24 mouse cellular contexts compared by ENCODE assay signal in the genomic region with DNA sequence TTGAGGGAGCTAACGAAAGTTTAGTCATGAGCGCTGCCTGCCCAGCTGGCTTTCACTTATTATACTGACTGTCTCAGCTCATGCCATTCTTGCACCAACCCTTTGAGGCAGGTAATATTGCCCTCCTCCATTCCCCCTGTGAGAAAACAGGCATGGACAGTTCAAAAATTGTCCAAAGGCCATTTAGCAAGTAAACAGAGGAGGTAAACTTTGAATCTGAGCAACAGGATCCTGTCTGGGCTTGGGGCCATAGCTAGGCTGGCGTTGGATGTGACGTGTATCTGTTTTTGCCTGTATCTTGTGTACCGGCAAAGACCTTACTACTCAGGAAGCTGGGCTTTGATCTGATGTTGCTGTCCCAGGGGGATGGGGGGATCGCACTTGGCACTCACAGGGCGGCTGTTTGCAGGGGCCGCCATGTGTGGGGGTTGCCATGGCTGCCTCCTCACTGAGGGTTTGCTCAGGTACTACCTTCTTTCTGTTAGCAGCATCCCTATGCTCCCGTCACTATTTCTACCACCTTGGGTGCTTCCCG. TPM values are rescaled to one million over a fixed set of nuclear protein-coding genes. Genes with fewer than 3 reads are reported as not detected.
DNase-seq lines count a peak whose midpoint lies in the region; ATAC-seq and TF ChIP-seq lines count a peak whose summit lies in the region.
"Had no signal": no experiment of that assay in that cellular context is flagged by ENCODE, and none has a peak within 500 bp of the region (broad histone marks: within the 10 kb centered on the region; RNA-seq: fewer than 3 reads in every experiment).

No protein-coding gene starts in this region.

- H3K27ac ChIP-seq in gastrocnemius, adult 2 months = peak overlapping the region; percentile 53
- H3K27ac ChIP-seq in kidney, adult 2 months (ENCODE audit: insufficient read depth, low read depth, low read length) = no peak overlapping the region
- H3K27ac ChIP-seq in kidney, embryonic 16.5 days (ENCODE audit: low read length) = no peak overlapping the region
- H3K27ac ChIP-seq in forebrain, embryonic 12.5 days = no peak overlapping the region
- no peak overlapping the region for H3K27ac ChIP-seq in hindbrain, embryonic 13.5 days
- H3K27ac ChIP-seq: heart, embryonic 15.5 days; hindbrain, embryonic 14.5 days; limb, embryonic 13.5 days; neural tube, embryonic 12.5 days had no signal

- H3K27me3 ChIP-seq in kidney, adult 2 months (replicated peaks; ENCODE audit: control insufficient read depth, insufficient read depth, low read length) = no peaks in the 10 kb centered on the region
- H3K27me3 ChIP-seq in kidney, embryonic 16.5 days (ENCODE audit: insufficient read depth, low read length) = no peaks in the 10 kb centered on the region
- no peaks in the 10 kb centered on the region for H3K27me3 ChIP-seq in forebrain, embryonic 12.5 days
- no peaks in the 10 kb centered on the region for H3K27me3 ChIP-seq in hindbrain, embryonic 13.5 days
- H3K27me3 ChIP-seq: heart, embryonic 15.5 days; neural tube, embryonic 12.5 days had no signal

- no peaks in the 10 kb centered on the region for H3K9me3 ChIP-seq in kidney, embryonic 16.5 days (ENCODE audit: low read length)
- no peaks in the 10 kb centered on the region for H3K9me3 ChIP-seq in forebrain, embryonic 12.5 days
- no peaks in the 10 kb centered on the region for H3K9me3 ChIP-seq in hindbrain, embryonic 13.5 days
- H3K9me3 ChIP-seq: heart, embryonic 15.5 days; limb, embryonic 13.5 days; neural tube, embryonic 12.5 days had no signal

- H3K4me3 ChIP-seq in gastrocnemius, adult 2 months = no peak overlapping the region
- no peak overlapping the region for H3K4me3 ChIP-seq in kidney, adult 2 months (ENCODE audit: insufficient read depth, low read depth, low read length)
- H3K4me3 ChIP-seq in kidney, embryonic 16.5 days (ENCODE audit: low read length) = no peak overlapping the region
- H3K4me3 ChIP-seq in forebrain, embryonic 12.5 days (replicated peaks) = no peak overlapping the region
- no peak overlapping the region for H3K4me3 ChIP-seq in hindbrain, embryonic 13.5 days
- H3K4me3 ChIP-seq: heart, embryonic 15.5 days; limb, embryonic 13.5 days; neural tube, embryonic 12.5 days had no signal

- no peak overlapping the region for H3K4me2 ChIP-seq in kidney, embryonic 16.5 days (replicated peaks; ENCODE audit: low read depth, low read length)
- no peak overlapping the region for H3K4me2 ChIP-seq in forebrain, embryonic 12.5 days
- H3K4me2 ChIP-seq in hindbrain, embryonic 13.5 days = no peak overlapping the region
- H3K4me2 ChIP-seq: heart, embryonic 15.5 days; hindbrain, embryonic 14.5 days; limb, embryonic 13.5 days; midbrain, embryonic 11.5 days; neural tube, embryonic 12.5 days had no signal

- no peaks in the 10 kb centered on the region for H3K36me3 ChIP-seq in kidney, adult 2 months (ENCODE audit: control insufficient read depth, insufficient read depth, low read length)
- H3K36me3 ChIP-seq in kidney, embryonic 16.5 days (ENCODE audit: insufficient read depth, low read length) = no peaks in the 10 kb centered on the region
- H3K36me3 ChIP-seq in forebrain, embryonic 12.5 days (replicated peaks) = no peaks in the 10 kb centered on the region
- no peaks in the 10 kb centered on the region for H3K36me3 ChIP-seq in hindbrain, embryonic 13.5 days
- H3K36me3 ChIP-seq: heart, embryonic 15.5 days; limb, embryonic 13.5 days; neural tube, embryonic 12.5 days had no signal

- TF ChIP-seq CTCF in gastrocnemius, adult 2 months (IDR thresholded peaks at IDR 0.05) = no peak
- TF ChIP-seq CTCF in kidney, adult 2 months (conservative IDR thresholded peaks at IDR 0.05; ENCODE audit: insufficient read depth, insufficient read length, low read depth, low read length) = no peak

- H3K4me1 ChIP-seq in kidney, adult 2 months (ENCODE audit: control insufficient read depth, insufficient read depth, low read length) = no peaks in the 10 kb centered on the region
- 0 out of 2 replicates have a peak, but pooled peaks cover 4% of the 10 kb centered on the region for H3K4me1 ChIP-seq in kidney, embryonic 16.5 days (ENCODE audit: insufficient read depth, low read length)
- peaks cover 6% of the 10 kb centered on the region; the same call in 1 of the 2 replicates for H3K4me1 ChIP-seq in forebrain, embryonic 12.5 days
- H3K4me1 ChIP-seq in hindbrain, embryonic 13.5 days (replicated peaks) = peaks cover 10% of the 10 kb centered on the region
- H3K4me1 ChIP-seq: limb, embryonic 13.5 days; neural tube, embryonic 12.5 days had no signal

- no peak overlapping the region for H3K9ac ChIP-seq in kidney, embryonic 16.5 days (replicated peaks; ENCODE audit: low read length)
- no peak overlapping the region for H3K9ac ChIP-seq in forebrain, embryonic 12.5 days
- H3K9ac ChIP-seq in hindbrain, embryonic 13.5 days = no peak overlapping the region
- H3K9ac ChIP-seq: heart, embryonic 15.5 days; hindbrain, embryonic 14.5 days; limb, embryonic 13.5 days; neural tube, embryonic 12.5 days had no signal

- peak; percentile 18 for DNase-seq in gastrocnemius, adult 2 months
- DNase-seq in gastrocnemius, postnatal 10 days = no peak
- peak; percentile 49 for DNase-seq in kidney, adult 2 months
- peak; percentile 29 to 76 for DNase-seq in heart, adult 9 months (ENCODE audit: low spot score in 2 of 2)
- peak; percentile 18 for DNase-seq in kidney, adult 9 months
- DNase-seq: adrenal gland, adult 8-10 months; cerebellum, adult 11-12 months; cerebellum, postnatal 36 days; layer of hippocampus, adult 9-11 months; lung, postnatal 14 days; spleen, adult 18-20 months; thymus, adult 18-20 months had no signal

- intact Hi-C loops in gastrocnemius, adult 2 months (cut with DNase I) = no loop called here

- no peak for ATAC-seq in kidney, embryonic 16.5 days (ENCODE audit: low FRiP score, low TSS enrichment)
- ATAC-seq in forebrain, embryonic 12.5 days (ENCODE audit: low FRiP score) = no peak
- ATAC-seq in hindbrain, embryonic 13.5 days (ENCODE audit: low FRiP score) = no peak
- ATAC-seq: forebrain, embryonic 16.5 days; intestine, embryonic 16.5 days had no signal

- 62% methylated on average over 10 of the region's 10 CpGs for WGBS in kidney, adult 2 months
- 75% methylated on average over 10 of the region's 10 CpGs for WGBS in kidney, embryonic 16.5 days
- 82% methylated on average over 10 of the region's 10 CpGs for WGBS in forebrain, embryonic 12.5 days
- WGBS in hindbrain, embryonic 13.5 days = 85% methylated on average over 10 of the region's 10 CpGs

- no peak for TF ChIP-seq POLR2A in kidney, adult 2 months (IDR thresholded peaks at IDR 0.05; ENCODE audit: low read depth, low read length)

RNA-seq across cellular contexts. Expression of gene Lrrc55, which starts 53.1 kb away (rescaled TPM):
- 1 to 10 TPM in 1 of 2 experiments, under 1 TPM in 1; 0.56 to 1.1 TPM for total RNA-seq in gastrocnemius, adult 2 months (2021)
- total RNA-seq in gastrocnemius, postnatal 10 days (2021) = 1 to 10 TPM; 5.9 to 6.8 TPM
- polyA plus RNA-seq in kidney, adult 2 months (2012; rRNA removed) = 0.52 and 0.61 TPM in 2 replicates
- 0.68 and 0.80 TPM in 2 replicates for polyA plus RNA-seq in kidney, embryonic 16.5 days (2015; fragmentation: Nextera tagmentation; extraction: Ambion mirVana)
- polyA plus RNA-seq in forebrain, embryonic 12.5 days (2016; fragmentation: Nextera tagmentation; extraction: Ambion mirVana) = 2.8 and 3.1 TPM in 2 replicates
- 6.9 and 7.7 TPM in 2 replicates for polyA plus RNA-seq in hindbrain, embryonic 13.5 days (2015; fragmentation: Nextera tagmentation; extraction: Ambion mirVana)
- total RNA-seq: CH12.LX; monocyte, adult 5-6 weeks had no signal
